Mouse (Mus musculus) ovary, postnatal 10 days (tissue): ENCODE measurements at regions not wholly inside any gene's neighbourhood (a gene's known extent, or its start where the extent isn't known, plus 50 kb on each side); places are given as distances from the start of the nearest gene placed in this dataset.

Experiments used
- DNase-seq: peaks from one replicate; pipeline ENCODE4 v3.0.0; 2022; ENCODE audit warnings: low spot score

DNA sequence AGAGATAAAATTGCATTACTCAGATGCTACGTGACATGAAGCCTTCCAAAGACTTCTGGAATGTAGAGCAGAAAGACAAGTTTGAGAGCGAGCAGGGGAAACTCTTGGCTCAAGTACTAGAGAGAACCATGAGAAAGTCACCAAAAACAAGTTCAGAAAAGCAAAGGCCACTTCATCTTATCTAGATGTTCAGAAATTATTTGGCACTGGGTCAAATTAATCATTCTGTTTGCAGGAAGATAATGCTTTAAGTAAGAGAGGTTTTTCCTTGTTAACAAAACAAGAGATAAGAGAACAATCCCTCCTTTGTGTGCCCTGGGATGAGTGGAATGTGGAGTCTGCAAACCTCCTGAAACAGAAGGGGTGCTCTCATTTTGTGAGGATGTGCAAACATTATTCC lies 565.6 kb upstream of the C030005K15Rik start:
- no peak for DNase-seq

DNA sequence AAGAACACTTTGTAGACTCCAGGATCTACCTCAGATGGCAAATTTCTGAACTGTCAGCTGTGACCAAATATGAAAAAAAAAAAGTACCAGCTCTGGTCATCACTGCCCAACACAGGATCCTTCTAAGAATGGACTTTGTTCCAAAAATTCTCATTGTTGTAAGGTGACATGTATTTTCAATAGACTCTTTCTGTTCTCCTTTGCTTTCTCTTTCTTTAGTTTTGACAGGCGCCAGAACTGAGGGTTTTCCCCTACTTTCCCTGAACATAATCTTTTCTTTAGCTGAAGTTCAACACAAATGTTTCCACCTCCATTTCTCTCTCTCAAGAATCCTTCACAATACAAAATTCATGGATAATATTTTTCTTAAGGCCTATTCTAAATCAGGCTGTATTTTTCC lies 579.1 kb upstream of the C030005K15Rik start:
- DNase-seq, result no peak

GRCm38 (mm10) chr10:98309667-98310066 lies 583.1 kb upstream of the C030005K15Rik start:
- no peak for DNase-seq

DNA sequence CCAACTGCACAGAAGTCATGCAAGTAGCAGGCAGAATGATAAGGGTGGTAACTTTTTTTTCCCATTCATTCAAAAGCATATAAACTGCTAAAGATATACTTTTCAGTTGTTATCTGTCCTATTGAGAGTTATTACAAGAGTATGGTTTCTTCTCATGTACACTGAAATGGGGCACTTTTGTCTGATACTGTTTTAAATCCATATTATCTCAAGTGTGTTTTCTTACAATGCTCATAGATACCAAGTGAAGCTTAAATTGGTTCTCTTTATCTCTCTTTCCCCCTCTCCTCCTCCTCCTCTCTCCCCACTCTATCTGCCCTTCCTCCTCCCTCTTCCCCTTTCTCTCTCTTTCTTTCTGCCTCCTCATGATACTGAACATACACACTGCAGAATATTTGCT lies 584.8 kb upstream of the C030005K15Rik start:
- DNase-seq, result no peak

DNA sequence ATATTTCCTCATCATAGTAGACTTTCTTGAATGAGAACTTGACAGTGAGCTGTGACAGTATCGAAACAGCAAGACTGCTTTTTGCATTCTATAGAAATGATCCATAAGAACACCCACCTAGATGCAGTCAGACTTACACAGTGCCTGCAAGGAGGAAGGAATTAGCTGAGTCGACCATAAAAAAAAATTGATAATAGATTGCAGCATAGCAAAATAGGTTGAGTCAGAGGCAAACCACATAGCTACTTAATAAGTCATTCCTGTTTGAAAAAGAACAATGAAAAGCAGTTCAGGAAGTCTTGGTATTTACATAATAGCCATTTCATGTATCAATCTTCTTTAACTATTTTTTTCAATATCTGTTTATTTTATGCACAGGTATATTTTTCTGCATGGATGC lies 591.9 kb upstream of the C030005K15Rik start:
- DNase-seq, result no peak

GRCm38 (mm10) chr10:98323846-98324245 lies 590.4 kb upstream of the Atp2b1 start:
- DNase-seq, result no peak

DNA sequence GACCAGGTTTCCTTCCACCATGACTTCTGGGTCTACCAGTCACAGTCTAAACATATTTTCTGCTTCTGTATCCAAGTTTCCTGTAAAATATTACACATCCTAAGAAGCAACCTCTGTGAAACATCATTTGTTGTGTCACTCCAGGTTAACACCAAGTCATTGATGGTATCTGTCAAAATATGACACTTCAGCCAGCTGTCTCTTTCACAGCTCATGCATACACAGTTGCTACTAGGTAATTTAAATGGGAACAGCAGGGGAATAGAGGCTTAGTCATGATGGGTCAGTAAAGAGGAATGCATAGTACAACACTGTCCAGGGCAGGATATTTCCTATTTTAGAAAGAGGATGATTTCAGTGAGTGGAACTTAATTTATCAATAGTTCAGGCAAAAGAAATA lies 589.6 kb upstream of the Atp2b1 start:
- DNase-seq, result no peak

DNA sequence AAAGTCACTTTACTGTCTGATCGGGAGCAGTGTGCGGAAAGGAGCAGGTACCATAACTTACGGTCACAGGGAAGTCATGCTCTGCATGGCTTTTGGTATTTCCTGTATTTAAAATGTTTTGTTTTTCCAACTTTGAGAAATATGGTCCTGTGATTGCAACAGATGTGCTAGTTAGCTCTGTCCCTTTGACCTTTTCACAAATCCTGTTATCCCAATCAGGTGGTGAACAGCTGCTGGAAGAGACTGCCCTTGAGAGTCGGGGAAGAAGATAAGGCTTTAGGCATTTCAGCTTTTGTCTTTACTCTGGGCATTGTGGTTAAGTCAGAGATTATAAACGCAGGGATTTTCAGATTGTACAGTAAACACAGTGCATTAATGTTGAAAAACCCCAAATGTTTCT lies 588.5 kb upstream of the Atp2b1 start:
- DNase-seq, result no peak

GRCm38 (mm10) chr10:98332682-98333081 lies 581.5 kb upstream of the Atp2b1 start:
- DNase-seq, result no peak

DNA sequence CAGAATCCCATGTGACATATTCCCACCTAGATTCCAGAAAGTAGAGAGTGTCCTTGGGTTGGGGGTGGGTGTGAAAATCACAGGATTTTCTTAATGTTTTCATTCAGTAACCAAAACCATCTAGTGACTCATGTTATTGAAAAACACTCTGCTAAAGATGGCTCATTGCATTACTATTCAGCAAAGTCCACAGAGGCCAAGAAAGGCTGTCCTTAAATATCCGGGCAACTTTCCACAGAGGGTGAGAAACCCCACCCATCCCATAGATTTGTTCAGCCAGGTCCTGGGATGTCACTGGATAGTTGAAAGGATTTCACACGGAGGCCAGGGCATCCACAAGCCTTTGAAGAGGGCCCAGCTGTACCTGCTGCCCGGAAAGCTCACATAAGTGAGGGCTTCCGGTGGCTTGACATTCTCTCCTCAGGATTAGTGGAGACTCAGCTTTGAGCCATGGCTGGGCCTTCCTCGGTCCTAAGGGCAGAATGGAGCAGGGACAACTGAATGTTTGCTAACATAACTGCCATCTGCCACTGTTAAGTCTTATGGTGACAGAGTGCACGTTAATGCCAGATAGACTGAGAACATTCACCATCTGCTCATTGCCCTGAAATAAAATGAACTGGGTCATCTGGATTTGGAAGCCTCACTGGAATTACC lies 580.7 kb upstream of the Atp2b1 start:
- DNase-seq, result no peak

GRCm38 (mm10) chr10:98343827-98344226 lies 570.4 kb upstream of the Atp2b1 start:
- DNase-seq, result no peak

DNA sequence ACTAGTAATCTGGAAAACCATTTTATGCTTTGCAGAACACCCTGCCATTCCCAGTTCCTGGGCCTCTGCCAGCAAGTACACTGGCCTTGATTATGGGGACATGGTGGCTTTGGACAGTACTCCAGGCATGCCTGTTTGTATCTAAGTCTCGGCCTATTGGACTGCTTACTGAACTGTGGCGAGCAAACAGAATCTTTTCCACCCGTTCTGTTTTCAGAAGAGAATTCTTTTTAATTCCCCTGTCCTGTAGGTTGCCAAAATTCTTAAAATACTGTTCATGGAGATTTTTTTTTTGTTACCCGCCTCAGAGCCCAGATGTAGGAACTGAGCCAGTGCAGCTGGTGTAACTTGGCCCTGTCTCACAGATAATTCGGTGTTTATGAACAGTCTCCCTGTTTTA lies 564.7 kb upstream of the Atp2b1 start:
- peak; percentile 29 for DNase-seq

DNA sequence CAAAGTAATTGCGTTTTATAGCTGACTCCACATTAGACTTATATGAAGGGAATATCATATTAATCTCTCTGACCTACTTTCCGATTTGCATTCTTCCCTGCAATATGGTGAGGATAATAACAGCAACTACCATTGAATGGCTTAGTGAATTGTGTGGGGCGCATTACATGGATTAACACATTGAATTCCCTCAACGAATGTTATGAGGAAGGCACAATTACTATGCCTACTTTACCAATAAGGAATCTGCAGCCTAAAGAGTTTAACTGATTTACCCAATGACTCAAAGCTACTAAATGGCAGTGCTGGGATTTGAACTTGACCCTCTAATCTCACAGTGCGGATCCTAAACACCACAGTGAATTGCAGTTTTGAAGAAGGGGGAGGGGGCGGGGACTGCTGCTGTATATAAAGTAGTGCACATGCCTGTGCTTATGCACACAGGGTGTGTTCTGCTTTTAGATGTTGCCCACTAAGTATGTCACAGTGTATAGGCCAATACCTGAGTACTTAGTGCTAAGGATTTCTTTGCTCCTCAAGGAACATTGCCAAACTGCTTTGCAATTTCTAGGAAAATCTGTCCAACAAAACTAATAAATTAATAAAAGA lies 563.8 kb upstream of the Atp2b1 start:
- DNase-seq, result no peak

DNA sequence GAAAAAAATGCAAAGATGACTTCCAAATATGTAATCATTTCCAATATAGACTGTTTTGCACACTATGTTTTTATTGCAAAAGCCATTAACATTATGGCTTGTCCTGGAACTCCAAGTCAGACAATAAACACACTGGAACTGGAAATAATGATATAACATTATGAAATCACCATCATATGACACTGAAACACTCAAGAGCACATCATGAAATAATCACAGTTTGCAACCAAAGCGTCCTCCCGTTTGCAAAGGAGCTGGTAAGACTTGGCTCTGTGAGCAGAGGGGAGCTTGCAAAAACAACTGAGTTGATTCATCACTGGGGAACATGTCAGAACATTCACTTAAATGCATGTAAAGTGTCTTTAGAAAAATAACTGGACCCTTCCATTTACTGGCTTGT lies 562.1 kb upstream of the Atp2b1 start:
- DNase-seq, result no peak

GRCm38 (mm10) chr10:98354486-98354885 lies 559.7 kb upstream of the Atp2b1 start:
- DNase-seq, result no peak

DNA sequence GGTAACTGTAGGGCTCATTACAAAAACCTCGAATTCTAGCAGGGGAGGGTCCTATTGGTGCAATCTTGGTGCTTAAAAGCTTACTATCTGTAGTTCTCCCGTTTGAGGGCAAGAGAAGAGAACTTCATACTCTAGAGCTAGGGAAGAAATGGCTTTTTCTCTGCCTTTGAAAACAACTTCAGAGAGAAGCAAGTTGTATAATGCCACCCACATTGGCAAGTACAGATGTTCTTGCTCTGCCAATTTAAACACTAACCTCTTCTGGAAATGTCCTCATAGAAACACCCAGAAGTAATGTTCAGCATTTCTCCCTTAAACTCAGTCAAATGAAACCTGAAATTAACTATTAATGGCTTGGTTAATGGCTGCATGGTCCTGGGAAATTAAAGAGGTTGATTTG lies 549.6 kb upstream of the Atp2b1 start:
- DNase-seq, result no peak

- DNase-seq, result no peak
These were observed 541.6 kb upstream of the Atp2b1 start for GRCm38 (mm10) chr10:98372561-98372960.

DNA sequence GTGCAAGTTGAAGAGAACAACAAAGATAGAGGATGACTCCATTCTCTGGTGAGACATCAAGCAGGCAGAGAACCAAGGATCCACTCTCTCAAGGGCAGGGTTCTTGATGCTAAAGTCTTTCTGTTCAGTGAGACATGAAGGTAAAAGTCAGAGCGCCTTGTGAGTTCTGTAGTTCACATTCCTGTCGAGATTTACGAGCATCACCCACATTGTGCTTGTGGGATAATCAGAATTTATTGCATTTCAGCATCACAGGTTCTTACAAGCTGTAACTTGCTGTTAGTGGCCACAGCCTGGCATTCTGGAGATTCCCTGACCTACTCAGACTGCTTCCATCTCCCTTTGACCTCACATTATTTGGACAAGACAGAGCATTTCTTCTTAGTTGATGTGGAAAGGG lies 540.9 kb upstream of the Atp2b1 start:
- no peak for DNase-seq

DNA sequence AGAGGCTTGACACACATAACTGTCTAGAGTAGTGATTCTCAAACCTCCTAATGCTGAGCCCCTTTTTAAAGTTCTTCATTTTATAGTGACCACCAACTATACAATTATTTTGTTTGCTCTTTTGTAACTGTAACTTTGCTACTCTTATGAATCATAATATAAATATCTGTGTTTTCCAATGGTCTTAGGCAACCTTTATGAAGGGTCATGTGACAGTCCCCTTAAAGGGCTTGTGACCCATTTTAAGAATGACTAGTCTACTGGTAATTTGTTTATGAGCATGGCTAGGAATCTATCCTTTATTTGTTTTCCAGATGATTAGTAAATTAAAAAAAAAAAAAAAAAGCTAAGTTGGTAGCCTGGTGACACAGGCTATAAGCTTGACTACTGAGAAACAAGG lies 539.5 kb upstream of the Atp2b1 start:
- no peak for DNase-seq

DNA sequence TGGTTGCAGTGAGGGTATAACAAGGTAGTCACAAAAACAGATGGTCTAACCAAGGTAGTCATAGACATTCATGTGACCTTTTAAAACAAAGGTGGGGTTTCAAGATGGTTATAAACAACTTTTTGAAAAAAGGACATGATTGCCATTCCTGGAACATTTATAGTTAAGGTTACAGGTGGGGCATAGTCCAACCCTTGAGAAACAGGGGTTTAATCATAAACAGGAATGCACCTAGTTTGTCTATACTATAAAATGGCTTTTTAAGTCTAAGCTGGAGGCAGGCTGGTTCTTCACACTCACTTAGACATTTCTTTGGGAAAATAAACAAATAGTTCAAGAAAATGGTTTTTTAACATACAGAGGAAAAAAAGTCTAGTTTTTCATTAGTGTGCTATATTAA lies 525.7 kb upstream of the Atp2b1 start:
- no peak for DNase-seq

GRCm38 (mm10) chr10:98399864-98400263 lies 514.3 kb upstream of the Atp2b1 start:
- DNase-seq, result no peak

DNA sequence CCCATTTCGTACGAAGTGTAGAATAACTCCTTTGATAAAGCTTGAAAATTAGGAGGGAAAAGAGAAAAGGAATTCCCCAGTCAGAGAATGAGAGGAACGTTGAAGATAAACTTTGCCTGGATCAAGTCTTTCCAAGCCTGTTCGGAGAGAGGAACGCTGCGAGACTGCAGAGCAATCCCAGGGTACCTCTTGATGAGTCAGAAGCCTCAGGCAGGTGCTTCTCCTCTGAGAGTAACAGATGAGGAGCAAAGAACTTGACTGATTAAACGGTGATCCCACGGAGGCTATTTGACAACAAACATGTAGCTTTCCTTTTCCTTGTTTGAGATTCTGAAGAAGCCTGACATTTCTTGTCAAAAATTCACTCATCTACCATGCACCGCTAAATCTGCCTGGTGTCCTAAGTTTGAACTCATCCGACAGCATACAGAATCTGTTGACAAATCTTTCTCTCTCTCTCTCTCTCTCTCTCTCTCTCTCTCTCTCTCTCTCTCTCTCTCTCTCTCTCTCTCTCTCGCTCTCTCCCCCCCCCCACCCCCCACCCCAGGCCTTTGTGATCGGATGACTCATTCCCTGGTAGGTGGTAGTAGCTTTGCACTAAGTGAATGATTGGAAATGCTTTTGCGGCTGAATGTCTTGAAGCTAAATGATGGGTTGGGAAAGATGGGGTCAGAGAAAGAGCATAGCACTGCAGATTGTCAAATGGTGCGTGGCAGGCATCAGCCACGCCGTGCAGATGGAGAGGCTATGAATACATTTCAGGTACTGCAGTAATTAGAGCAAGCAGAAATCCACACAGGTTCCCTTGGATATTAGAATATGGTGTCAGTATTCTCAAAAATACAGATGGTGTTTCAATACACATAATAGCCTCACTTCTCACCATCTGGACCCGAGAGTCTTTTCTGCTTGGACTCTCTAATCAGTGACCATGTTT lies 496.1 kb upstream of the Atp2b1 start:
- no peak for DNase-seq

DNA sequence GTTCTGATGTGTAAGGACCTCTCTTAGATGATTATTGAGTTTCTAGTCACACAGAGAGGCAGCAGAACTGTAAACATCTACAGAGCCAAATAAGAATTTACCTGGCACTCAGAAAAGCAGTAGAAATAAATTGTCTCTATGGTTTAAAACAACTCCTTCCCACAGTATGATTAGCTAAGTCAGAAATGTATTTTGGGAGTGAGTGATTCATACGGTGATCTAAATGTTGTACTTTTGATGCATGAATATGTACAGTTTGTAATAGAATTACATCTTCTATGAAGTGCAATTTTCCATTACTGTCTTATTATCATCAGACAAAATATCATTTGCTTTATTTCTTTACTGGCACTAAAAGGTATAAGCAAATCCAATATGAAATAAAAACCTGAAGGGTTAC lies 489.8 kb upstream of the Atp2b1 start:
- no peak for DNase-seq
